Mouse (Mus musculus) embryonic facial prominence, embryonic 15.5 days (tissue): Measurements from ENCODE around the gene Klhdc1. TPM values are rescaled to one million over a fixed set of nuclear protein-coding genes. Genes with fewer than 3 reads are reported as not detected.
A peak's percentile ranks its signal among the peaks of the same experiment; 100 is the strongest.

ENCODE experiments used
- ATAC-seq: fragments of 200-750 bp; cut with Nextera tagmentation; 2 replicates; pipeline ENCODE4 v1.8.0; 2017; ENCODE audit warnings: low read depth, moderate TSS enrichment; ENCODE audit not compliant: insufficient number of reproducible peaks, low FRiP score, low TSS enrichment
- H3K27ac ChIP-seq: fragments of 300-500 bp; sonication (generic); replicated peaks from 2 replicates; pipeline ENCODE4 v1.5.1; 2015; ENCODE audit warnings: mild to moderate bottlenecking, inconsistent platforms
- H3K27me3 ChIP-seq: fragments of 300-500 bp; sonication (generic); 2 replicates; pipeline ENCODE4 v1.6.1; 2015; ENCODE audit warnings: inconsistent platforms
- H3K36me3 ChIP-seq: fragments of 300-500 bp; sonication (generic); 2 replicates; pipeline ENCODE4 v1.6.1; 2015; ENCODE audit warnings: mild to moderate bottlenecking, inconsistent platforms
- H3K4me1 ChIP-seq: fragments of 300-500 bp; sonication (generic); 2 replicates; pipeline ENCODE4 v1.6.1; 2015; ENCODE audit warnings: inconsistent platforms
- H3K4me2 ChIP-seq: fragments of 300-500 bp; sonication (generic); replicated peaks from 2 replicates; pipeline ENCODE4 v1.6.1; 2015; ENCODE audit warnings: mild to moderate bottlenecking, inconsistent platforms
- H3K4me3 ChIP-seq: fragments of 300-500 bp; sonication (generic); replicated peaks from 2 replicates; pipeline ENCODE4 v1.5.1; 2015; ENCODE audit warnings: mild to moderate bottlenecking, inconsistent platforms
- H3K9ac ChIP-seq: fragments of 300-500 bp; sonication (generic); 2 replicates; pipeline ENCODE4 v1.6.1; 2015; ENCODE audit warnings: inconsistent platforms
- H3K9me3 ChIP-seq: fragments of 300-500 bp; sonication (generic); replicated peaks from 2 replicates; pipeline ENCODE4 v1.6.1; 2016; ENCODE audit warnings: inconsistent platforms
- WGBS: fragments of 180-500 bp; shearing (Covaris S2); methylation state at CpG from one replicate; pipeline ENCODE4 v1.1.7; 2015; 5-methylcytosine and 5-hydroxymethylcytosine counted together
- polyA plus RNA-seq: library from polyadenylated mRNA; unstranded; fragments of >200 nt; fragmentation: Nextera tagmentation; extraction: Ambion mirVana; gene quantifications from 2 replicates; pipeline ENCODE4 v1.2.1, GENCODE M21; 2015

Gene Klhdc1
- polyA plus RNA-seq, 1 experiment from 2014 or later: 11.1 TPM

DNA sequence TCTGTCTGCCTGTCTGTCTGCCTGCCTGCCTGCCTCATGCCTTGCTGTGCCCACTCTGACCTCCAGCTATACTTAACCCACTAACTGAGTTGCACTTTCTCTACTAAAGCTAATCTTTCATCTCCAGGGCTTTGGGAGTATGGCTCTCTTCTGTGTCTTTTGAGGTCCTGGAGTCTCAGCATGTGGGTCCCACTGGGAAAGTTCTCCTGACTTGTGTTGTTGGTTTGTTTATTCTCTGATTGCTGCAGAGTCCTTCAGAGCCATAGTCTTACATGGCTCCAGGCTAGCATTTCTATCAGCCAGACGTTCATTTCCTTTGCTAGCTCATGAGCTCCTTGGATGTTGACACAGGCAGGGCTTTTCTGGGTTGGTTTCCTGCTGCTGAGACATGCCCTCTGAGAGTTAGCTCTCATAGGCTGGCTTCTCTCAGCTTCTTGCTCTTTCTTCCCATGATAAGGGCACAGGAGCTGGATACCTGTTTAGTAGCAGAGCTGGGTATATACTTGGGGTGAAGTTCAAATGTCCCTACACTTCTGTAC is 39.0 kb downstream of the Klhdc1 start:
- WGBS: 13% methylated on average over 1 of the region's 1 CpGs

DNA sequence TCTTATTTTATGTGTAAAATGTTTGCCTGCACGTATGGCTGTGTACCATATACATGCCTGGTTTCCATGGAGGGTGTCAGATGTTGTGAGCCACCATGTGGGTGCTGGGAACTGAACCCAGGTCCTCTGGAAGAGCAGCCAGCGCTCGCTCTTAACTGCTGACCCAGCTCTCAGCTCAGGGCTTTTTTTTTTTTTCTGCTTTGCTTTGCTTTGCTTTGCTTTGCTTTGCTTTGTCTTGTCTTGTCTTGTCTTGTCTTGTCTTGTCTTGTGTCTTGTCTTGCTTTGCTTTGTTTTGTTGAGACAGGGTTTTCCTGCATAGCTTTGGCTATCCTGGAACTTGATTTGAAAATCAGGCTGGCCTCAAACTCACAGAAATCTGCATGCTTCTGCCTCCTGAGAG is 39.9 kb downstream of the Klhdc1 start:
- H3K36me3 ChIP-seq: no peaks in the 10 kb centered on the region
- 92% methylated on average over 3 of the region's 3 CpGs for WGBS
- no peaks in the 10 kb centered on the region for H3K27me3 ChIP-seq
- H3K4me3 ChIP-seq: no peak overlapping the region
- no peak overlapping the region for H3K4me2 ChIP-seq
- no peaks in the 10 kb centered on the region for H3K4me1 ChIP-seq
- no peak overlapping the region for H3K27ac ChIP-seq
- no peak overlapping the region for H3K9ac ChIP-seq
- H3K9me3 ChIP-seq: no peaks in the 10 kb centered on the region
- no peak for ATAC-seq

More for the DNA sequence above, 39.0 kb downstream of the Klhdc1 start:
- Histone ChIP-seq H3K9me3 (no peaks in the 10 kb centered on the region), H3K4me3 (no peak overlapping the region), H3K4me1 (no peaks in the 10 kb centered on the region), H3K4me2 (no peak overlapping the region), H3K27me3 (no peaks in the 10 kb centered on the region), H3K9ac (no peak overlapping the region), H3K36me3 (no peaks in the 10 kb centered on the region), H3K27ac (no peak overlapping the region)
- no peak for ATAC-seq

DNA sequence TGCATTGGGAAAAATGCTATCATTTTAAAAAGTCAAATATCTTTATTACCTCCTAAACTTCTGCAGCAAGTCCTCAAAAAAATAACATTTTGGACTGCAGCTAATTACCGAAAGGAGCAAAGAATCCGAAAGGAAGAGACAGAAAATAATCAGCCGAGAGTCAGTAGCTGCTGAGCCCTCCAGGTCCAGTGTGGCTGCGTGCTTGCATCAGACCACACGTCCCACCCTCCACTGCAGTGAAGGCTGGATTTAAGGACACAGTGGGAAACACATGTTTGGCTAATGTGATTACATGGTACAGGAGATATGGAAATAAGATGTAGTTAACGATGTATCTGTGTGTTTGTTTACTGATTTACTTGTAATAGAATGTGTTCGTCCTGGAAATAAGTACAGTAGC is 42.2 kb downstream of the Klhdc1 start:
- no peaks in the 10 kb centered on the region for H3K36me3 ChIP-seq
- H3K4me3 ChIP-seq: no peak overlapping the region
- 71% methylated on average over 7 of the region's 7 CpGs for WGBS
- H3K4me1 ChIP-seq: no peaks in the 10 kb centered on the region
- H3K27me3 ChIP-seq: no peaks in the 10 kb centered on the region
- H3K9me3 ChIP-seq: no peaks in the 10 kb centered on the region
- H3K4me2 ChIP-seq: no peak overlapping the region
- H3K27ac ChIP-seq: no peak overlapping the region
- no peak for ATAC-seq
- no peak overlapping the region for H3K9ac ChIP-seq

DNA sequence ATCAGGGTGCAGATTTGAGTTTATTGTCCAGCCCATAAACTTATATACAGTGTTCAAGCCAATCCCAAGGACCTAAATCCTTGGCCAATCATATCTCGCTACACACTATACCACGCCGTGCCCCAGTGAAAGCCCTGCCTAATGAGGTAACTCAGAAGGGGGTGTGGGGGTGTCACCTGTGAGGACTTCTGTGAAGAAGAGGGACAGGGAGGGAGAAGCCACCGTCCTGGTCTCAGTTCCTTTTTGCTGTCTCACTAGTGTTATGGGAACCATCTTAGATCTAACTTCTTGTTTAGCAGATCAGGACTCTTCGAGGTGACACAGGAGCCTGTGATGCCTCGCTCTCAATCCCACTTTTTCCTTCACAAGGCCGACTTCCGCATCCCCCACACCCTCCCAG is 46.6 kb downstream of the Klhdc1 start:
- Histone ChIP-seq H3K4me1 (no peaks in the 10 kb centered on the region), H3K27ac (no peak overlapping the region), H3K27me3 (no peaks in the 10 kb centered on the region), H3K9me3 (no peaks in the 10 kb centered on the region), H3K9ac (no peak overlapping the region), H3K36me3 (no peaks in the 10 kb centered on the region), H3K4me2 (no peak overlapping the region), H3K4me3 (no peak overlapping the region)
- no peak for ATAC-seq
- WGBS: 90% methylated on average over 8 of the region's 8 CpGs

- no peaks in the 10 kb centered on the region for H3K9me3 ChIP-seq
- ATAC-seq: no peak
- no peaks in the 10 kb centered on the region for H3K27me3 ChIP-seq
- H3K36me3 ChIP-seq: no peaks in the 10 kb centered on the region
- H3K4me1 ChIP-seq: no peaks in the 10 kb centered on the region
- no peak overlapping the region for H3K9ac ChIP-seq
- H3K4me3 ChIP-seq: no peak overlapping the region
- H3K4me2 ChIP-seq: no peak overlapping the region
- H3K27ac ChIP-seq: no peak overlapping the region
- 73% methylated on average over 9 of the region's 9 CpGs for WGBS
Measured at GRCm38 (mm10) chr12:69288699-69289098, 47.7 kb downstream of the Klhdc1 start.

DNA sequence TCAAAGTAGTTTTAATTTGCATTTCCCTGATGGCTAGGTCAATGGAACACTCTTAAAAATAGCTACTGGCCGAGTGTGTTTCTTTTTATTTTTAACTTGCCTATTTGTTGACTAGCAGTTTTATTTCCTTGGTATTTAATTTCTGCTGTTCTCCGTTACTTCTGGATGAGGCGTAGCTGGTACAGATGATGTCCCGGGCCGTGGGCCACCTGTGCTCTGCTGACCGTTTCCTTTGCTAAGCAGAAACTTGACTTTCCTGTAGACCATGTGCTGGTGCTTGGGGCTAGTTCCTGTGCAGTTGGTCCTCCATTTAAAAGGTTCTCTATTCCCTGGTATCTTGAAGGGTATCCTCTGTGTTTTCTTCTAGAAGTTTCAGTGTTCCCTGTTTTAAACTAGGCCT is 51.4 kb downstream of the Klhdc1 start:
- no peaks in the 10 kb centered on the region for H3K27me3 ChIP-seq
- ATAC-seq: no peak
- no peaks in the 10 kb centered on the region for H3K9me3 ChIP-seq
- no peak overlapping the region for H3K27ac ChIP-seq
- no peak overlapping the region for H3K9ac ChIP-seq
- H3K4me1 ChIP-seq: peaks cover 10% of the 10 kb centered on the region
- H3K4me2 ChIP-seq: no peak overlapping the region
- H3K36me3 ChIP-seq: no peaks in the 10 kb centered on the region
- no peak overlapping the region for H3K4me3 ChIP-seq
- WGBS: 84% methylated on average over 6 of the region's 6 CpGs

DNA sequence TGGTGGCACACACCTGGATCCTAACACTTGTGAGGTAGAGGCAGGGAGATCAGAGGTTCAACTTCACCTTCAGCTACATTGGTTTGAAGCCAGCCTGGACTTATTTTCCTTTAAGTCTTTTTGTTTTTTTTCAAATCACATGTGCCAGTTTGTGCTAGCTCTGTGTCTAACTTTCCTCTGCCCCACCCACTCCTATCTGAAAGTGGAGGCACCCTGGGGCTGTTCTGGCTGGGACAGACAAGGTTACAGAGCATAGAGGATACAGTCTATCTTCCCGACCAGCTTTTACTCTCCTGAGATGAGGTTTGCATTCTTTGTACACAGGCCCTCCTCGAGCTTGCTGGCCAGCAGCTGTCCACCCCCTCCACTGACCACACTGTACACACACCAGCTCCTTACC is 52.8 kb downstream of the Klhdc1 start:
- no peaks in the 10 kb centered on the region for H3K27me3 ChIP-seq
- no peak overlapping the region for H3K4me2 ChIP-seq
- H3K4me3 ChIP-seq: no peak overlapping the region
- H3K36me3 ChIP-seq: no peaks in the 10 kb centered on the region
- WGBS: 46% methylated on average over 2 of the region's 2 CpGs
- H3K9ac ChIP-seq: no peak overlapping the region
- ATAC-seq: no peak
- H3K4me1 ChIP-seq: peaks cover 24% of the 10 kb centered on the region
- no peaks in the 10 kb centered on the region for H3K9me3 ChIP-seq
- no peak overlapping the region for H3K27ac ChIP-seq

- H3K4me3 ChIP-seq: no peak overlapping the region
- H3K27me3 ChIP-seq: no peaks in the 10 kb centered on the region
- H3K4me2 ChIP-seq: no peak overlapping the region
- WGBS: 88% methylated on average over 2 of the region's 2 CpGs
- peaks cover 32% of the 10 kb centered on the region for H3K4me1 ChIP-seq
- ATAC-seq: no peak
- H3K9ac ChIP-seq: no peak overlapping the region
- H3K27ac ChIP-seq: no peak overlapping the region
- no peaks in the 10 kb centered on the region for H3K9me3 ChIP-seq
- no peaks in the 10 kb centered on the region for H3K36me3 ChIP-seq
Measured at GRCm38 (mm10) chr12:69294936-69295335, 54.0 kb downstream of the Klhdc1 start.

DNA sequence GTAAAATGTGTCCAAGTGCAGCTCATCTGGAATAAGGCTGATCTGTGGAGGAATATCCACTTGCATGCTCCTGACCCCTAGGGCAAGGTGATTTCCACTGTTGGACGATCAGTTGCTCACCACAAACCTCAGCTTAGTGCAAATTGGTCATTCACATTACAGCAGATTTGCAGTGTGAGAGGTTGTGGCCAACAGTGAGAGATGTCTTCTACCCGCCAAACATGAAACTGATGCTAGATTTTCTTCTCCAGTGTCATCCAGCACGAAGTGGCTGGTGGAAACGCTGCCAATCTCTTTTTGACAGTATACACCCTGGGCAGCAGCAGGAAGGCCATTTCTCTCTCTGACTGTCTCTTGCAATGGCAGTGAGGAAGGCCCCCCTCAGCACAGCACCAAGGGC is 54.7 kb downstream of the Klhdc1 start:
- Histone ChIP-seq H3K27me3 (no peaks in the 10 kb centered on the region), H3K36me3 (peaks cover 3% of the 10 kb centered on the region; the same call in 1 of the 2 replicates), H3K9me3 (no peaks in the 10 kb centered on the region), H3K4me1 (peaks cover 32% of the 10 kb centered on the region), H3K9ac (no peak overlapping the region), H3K4me2 (peak overlapping the region; percentile 63), H3K27ac (0 out of 2 replicates have a peak overlapping the region, but pooled peaks have one; percentile 28), H3K4me3 (peak overlapping the region; percentile 76)
- WGBS: 71% methylated on average over 4 of the region's 4 CpGs
- ATAC-seq: no peak

DNA sequence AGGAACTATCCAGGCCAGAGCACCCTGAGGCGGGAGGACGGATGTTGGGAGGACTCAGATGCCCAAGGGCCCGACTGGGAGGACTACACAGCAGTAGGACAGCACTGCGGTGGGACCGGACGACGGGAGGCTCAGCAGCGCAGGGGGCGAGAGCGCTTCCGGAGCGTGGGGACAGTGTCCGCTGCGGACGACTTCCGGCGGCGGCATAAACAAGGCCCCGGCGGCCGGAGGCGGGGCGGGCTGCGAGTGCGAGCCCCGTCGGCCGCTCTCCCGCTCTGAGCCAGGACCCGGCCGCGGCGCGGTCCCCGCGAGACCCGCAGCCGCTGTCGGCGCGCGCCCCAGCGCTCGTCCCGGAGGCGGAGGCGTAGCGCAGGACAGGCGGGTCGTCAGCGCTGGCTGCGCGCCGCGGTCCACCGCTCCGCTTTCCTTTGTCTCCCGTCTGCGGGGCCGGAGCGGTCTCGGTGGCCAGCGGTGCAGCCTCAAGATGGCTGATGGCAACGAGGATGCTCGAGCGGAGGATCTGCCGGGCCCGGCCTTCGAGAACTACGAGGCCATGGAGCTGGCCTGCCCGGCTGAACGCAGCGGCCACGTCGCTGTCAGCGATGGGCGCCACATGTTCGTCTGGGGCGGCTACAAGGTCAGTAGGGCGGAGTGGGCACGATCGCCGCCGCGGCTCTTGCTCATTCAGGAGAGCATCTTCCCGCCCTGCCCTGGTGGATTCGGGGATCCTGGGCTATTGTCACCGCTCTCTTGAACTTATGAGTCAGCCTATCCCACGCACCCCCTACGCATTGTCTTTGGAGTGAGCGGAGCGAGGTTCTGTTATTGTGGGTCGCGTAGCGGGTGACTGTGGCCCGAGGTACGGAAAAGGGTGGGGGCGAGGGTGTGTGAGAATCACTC is 55.8 kb downstream of the Klhdc1 start, which contains the start of gene Klhdc2:
Gene Klhdc2 (plus strand): TSS at position 171 of the 900 bp plus-strand sequence.
- peak; percentile 92 for ATAC-seq

DNA sequence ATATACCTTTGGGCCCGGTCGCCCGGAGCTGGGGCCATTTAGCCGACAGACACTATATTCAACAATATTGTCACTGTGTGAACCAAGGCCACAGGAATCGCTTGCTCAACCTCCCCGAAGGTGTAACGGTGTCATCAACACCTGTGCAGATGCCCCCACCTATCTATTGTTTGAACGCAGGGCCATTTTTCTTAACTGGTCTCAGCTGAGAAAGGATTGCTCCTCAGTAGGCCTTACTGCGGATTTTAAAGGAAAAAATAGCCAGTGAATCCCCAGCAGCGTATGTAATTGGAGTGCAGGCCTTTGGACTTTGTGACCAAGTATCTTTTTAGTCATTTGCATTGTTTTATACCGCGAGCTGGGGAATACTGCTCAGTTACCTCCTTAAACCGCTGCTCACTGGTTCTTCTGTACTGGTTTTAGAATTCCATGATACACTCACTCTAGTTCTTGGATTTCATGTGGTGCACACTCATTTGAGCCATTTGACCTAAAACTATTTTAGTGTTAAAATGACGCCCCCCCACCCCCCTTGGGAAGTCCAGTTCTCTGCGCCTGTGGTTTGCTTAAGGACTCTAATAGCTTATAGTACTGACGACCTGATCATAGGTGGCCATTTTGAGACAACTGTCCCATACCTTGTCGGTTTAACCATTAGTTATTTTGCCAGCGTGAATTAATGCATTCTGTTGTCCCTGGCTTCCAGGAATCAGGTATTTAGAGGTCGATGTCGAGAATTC is 56.6 kb downstream of the Klhdc1 start:
- no peak for ATAC-seq
- 17% methylated on average over 20 of the region's 20 CpGs for WGBS
- peak overlapping the region; percentile 63 for H3K4me2 ChIP-seq
- peaks cover 19% of the 10 kb centered on the region for H3K36me3 ChIP-seq
- H3K9me3 ChIP-seq: no peaks in the 10 kb centered on the region
- H3K9ac ChIP-seq: peak overlapping the region; percentile 95
- H3K27me3 ChIP-seq: no peaks in the 10 kb centered on the region
- peak overlapping the region; percentile 91 for H3K27ac ChIP-seq
- H3K4me3 ChIP-seq: peak overlapping the region; percentile 76
- H3K4me1 ChIP-seq: peaks cover 32% of the 10 kb centered on the region

More for the DNA sequence above, 55.8 kb downstream of the Klhdc1 start, which contains the start of gene Klhdc2:
- H3K4me1 ChIP-seq: peaks cover 32% of the 10 kb centered on the region
- peak within 1 kb of the TSS; percentile 63 for H3K4me2 ChIP-seq
- H3K4me3 ChIP-seq: peak within 1 kb of the TSS; percentile 76
- peak within 1 kb of the TSS; percentile 95 for H3K9ac ChIP-seq
- H3K27ac ChIP-seq: peak within 1 kb of the TSS; percentile 91
- WGBS: under 1% methylated on average over 88 of the region's 98 CpGs
- no peaks in the 10 kb centered on the region for H3K9me3 ChIP-seq
- peaks cover 12% of the 10 kb centered on the region; the same call in 1 of the 2 replicates for H3K36me3 ChIP-seq
- H3K27me3 ChIP-seq: no peaks in the 10 kb centered on the region
